Mouse (Mus musculus) E14TG2a.4 (cell line): Measurements from ENCODE around the gene Bcar3.
A peak's percentile ranks its signal among the peaks of the same experiment; 100 is the strongest.

Source experiments
- H3K27me3 ChIP-seq: 2 replicates; pipeline ENCODE4 v1.6.1; 2014; ENCODE audit warnings: low read length, control low read depth; ENCODE audit not compliant: insufficient read depth
- H3K36me3 ChIP-seq: 2 replicates; pipeline ENCODE4 v1.6.1; 2014; ENCODE audit warnings: low read length, control low read depth; ENCODE audit not compliant: insufficient read depth
- H3K4me1 ChIP-seq: replicated peaks from 2 replicates; pipeline ENCODE4 v1.6.1; 2014; ENCODE audit warnings: low read depth, low read length, control low read depth
- H3K4me3 ChIP-seq: replicated peaks from 2 replicates; pipeline ENCODE4 v1.5.1; 2014; ENCODE audit warnings: mild to moderate bottlenecking, low read length
- H3K9me3 ChIP-seq: 2 replicates; pipeline ENCODE4 v1.6.1; 2014; ENCODE audit warnings: low read length, control low read depth
- CTCF ChIP-seq: conservative IDR thresholded peaks from 2 replicates; pipeline ENCODE4 v1.5.1; 2014; ENCODE audit warnings: low read length
- NANOG ChIP-seq: IDR thresholded peaks from 2 replicates; pipeline ENCODE4 v1.6.1; 2014; ENCODE audit warnings: borderline replicate concordance, low read length, mixed read lengths
- POU5F1 ChIP-seq: IDR thresholded peaks from 2 replicates; pipeline ENCODE4 v1.6.1; 2014; ENCODE audit warnings: low read length, borderline replicate concordance

Gene Bcar3

GRCm38 (mm10) chr3:122300983-122301919 lies 7.3 kb downstream of the Bcar3 start:
- Histone ChIP-seq H3K4me3 (no peak overlapping the region), H3K4me1 (peaks cover 30% of the 10 kb centered on the region), H3K27me3 (no peaks in the 10 kb centered on the region; the same call in 1 of the 2 replicates), H3K36me3 (no peaks in the 10 kb centered on the region), H3K9me3 (no peaks in the 10 kb centered on the region)
- TF ChIP-seq POU5F1, result no peak
- no peak for TF ChIP-seq NANOG
- TF ChIP-seq CTCF, result no peak

- Histone ChIP-seq H3K4me1 (peaks cover 15% of the 10 kb centered on the region), H3K4me3 (no peak overlapping the region), H3K36me3 (no peaks in the 10 kb centered on the region), H3K27me3 (no peaks in the 10 kb centered on the region; the same call in 1 of the 2 replicates), H3K9me3 (no peaks in the 10 kb centered on the region; the same call in 1 of the 2 replicates)
- TF ChIP-seq POU5F1, result no peak
These were observed 10.6 kb downstream of the Bcar3 start for GRCm38 (mm10) chr3:122304560-122304959.

- Histone ChIP-seq H3K36me3 (no peaks in the 10 kb centered on the region), H3K4me3 (no peak overlapping the region), H3K27me3 (no peaks in the 10 kb centered on the region), H3K9me3 (no peaks in the 10 kb centered on the region; the same call in 1 of the 2 replicates), H3K4me1 (peaks cover 31% of the 10 kb centered on the region)
- TF ChIP-seq CTCF, result no peak
- no peak for TF ChIP-seq NANOG
- TF ChIP-seq POU5F1, result no peak
These were observed 14.1 kb downstream of the Bcar3 start for GRCm38 (mm10) chr3:122307894-122308671.

GRCm38 (mm10) chr3:122308981-122309380 lies 15.0 kb downstream of the Bcar3 start:
- Histone ChIP-seq H3K36me3 (no peaks in the 10 kb centered on the region), H3K4me3 (no peak overlapping the region), H3K4me1 (peaks cover 37% of the 10 kb centered on the region), H3K27me3 (no peaks in the 10 kb centered on the region), H3K9me3 (no peaks in the 10 kb centered on the region; the same call in 1 of the 2 replicates)
- TF ChIP-seq POU5F1 (0 out of 2 replicates have a peak, but pooled peaks have one; percentile 30), CTCF (no peak), NANOG (no peak)

- Histone ChIP-seq H3K4me1 (peaks cover 51% of the 10 kb centered on the region), H3K9me3 (no peaks in the 10 kb centered on the region; the same call in 1 of the 2 replicates), H3K27me3 (0 out of 2 replicates have a peak, but pooled peaks cover 5% of the 10 kb centered on the region), H3K4me3 (no peak overlapping the region), H3K36me3 (no peaks in the 10 kb centered on the region)
- TF ChIP-seq POU5F1, result no peak
- peak; percentile 70 for TF ChIP-seq CTCF
- TF ChIP-seq NANOG, result no peak
These were observed 18.1 kb downstream of the Bcar3 start for GRCm38 (mm10) chr3:122312078-122312477.

- no peaks in the 10 kb centered on the region for H3K36me3 ChIP-seq
- H3K27me3 ChIP-seq, result 0 out of 2 replicates have a peak, but pooled peaks cover 8% of the 10 kb centered on the region
- no peak overlapping the region for H3K4me3 ChIP-seq
- peaks cover 52% of the 10 kb centered on the region for H3K4me1 ChIP-seq
- no peaks in the 10 kb centered on the region; the same call in 1 of the 2 replicates for H3K9me3 ChIP-seq
- TF ChIP-seq POU5F1 (no peak), NANOG (no peak), CTCF (no peak)
These were observed 19.1 kb downstream of the Bcar3 start for GRCm38 (mm10) chr3:122312936-122313629.

- Histone ChIP-seq H3K36me3 (no peaks in the 10 kb centered on the region), H3K4me1 (peaks cover 48% of the 10 kb centered on the region), H3K4me3 (no peak overlapping the region), H3K27me3 (0 out of 2 replicates have a peak, but pooled peaks cover 8% of the 10 kb centered on the region), H3K9me3 (no peaks in the 10 kb centered on the region)
- TF ChIP-seq NANOG, result no peak
- no peak for TF ChIP-seq CTCF
- no peak for TF ChIP-seq POU5F1
These were observed 20.0 kb downstream of the Bcar3 start for GRCm38 (mm10) chr3:122313936-122314335.
